Mouse (Mus musculus): ENCODE results near the gene Slc26a9. TPM values are rescaled to one million over a fixed set of nuclear protein-coding genes. Genes with fewer than 3 reads are reported as not detected.

Gene Slc26a9
- total and polyA plus RNA-seq, 2 experiments: under 0.01 TPM; not detected in 1

GRCm38 (mm10) chr1:131701391-131701790, 42.4 kb upstream of the Slc26a9 start:
- WGBS: 86% methylated on average over 5 of the region's 5 CpGs
- no peak for DNase-seq (ENCODE audit: extremely low read depth, low read depth, low spot score)
- Histone ChIP-seq H3K79me2 (ENCODE audit: control insufficient read depth, insufficient read depth, low read length) (no peaks in the 10 kb centered on the region), H3K4me3 (ENCODE audit: insufficient read depth, low read depth, low read length) (no peak overlapping the region), H3K4me1 (ENCODE audit: control insufficient read depth, insufficient read depth, low read length) (no peaks in the 10 kb centered on the region), H3K9ac (ENCODE audit: low read depth, low read length) (no peak overlapping the region), H3K27me3 (ENCODE audit: control insufficient read depth, insufficient read depth, low read length) (no peaks in the 10 kb centered on the region), H3K36me3 (ENCODE audit: control insufficient read depth, insufficient read depth, low read length) (no peaks in the 10 kb centered on the region), H3K27ac (replicated peaks; ENCODE audit: insufficient read depth, low read depth, low read length) (no peak overlapping the region)
- TF ChIP-seq CTCF (IDR thresholded peaks at IDR 0.05; ENCODE audit: low read depth, low read length) (0 out of 2 replicates have a peak, but pooled peaks have one; percentile 11), POLR2A (IDR thresholded peaks at IDR 0.05; ENCODE audit: extremely low read depth, insufficient read depth, low read length) (no peak)

GRCm38 (mm10) chr1:131702094-131702766, 41.6 kb upstream of the Slc26a9 start:
- DNase-seq (ENCODE audit: extremely low read depth, low read depth, low spot score): no peak
- Histone ChIP-seq H3K36me3 (ENCODE audit: control insufficient read depth, insufficient read depth, low read length) (no peaks in the 10 kb centered on the region), H3K27me3 (ENCODE audit: control insufficient read depth, insufficient read depth, low read length) (no peaks in the 10 kb centered on the region), H3K4me3 (ENCODE audit: insufficient read depth, low read depth, low read length) (no peak overlapping the region), H3K27ac (replicated peaks; ENCODE audit: insufficient read depth, low read depth, low read length) (no peak overlapping the region), H3K9ac (ENCODE audit: low read depth, low read length) (no peak overlapping the region), H3K4me1 (ENCODE audit: control insufficient read depth, insufficient read depth, low read length) (no peaks in the 10 kb centered on the region), H3K79me2 (ENCODE audit: control insufficient read depth, insufficient read depth, low read length) (no peaks in the 10 kb centered on the region)
- 60% methylated on average over 8 of the region's 8 CpGs for WGBS
- TF ChIP-seq CTCF (IDR thresholded peaks at IDR 0.05; ENCODE audit: low read depth, low read length) (no peak), POLR2A (IDR thresholded peaks at IDR 0.05; ENCODE audit: extremely low read depth, insufficient read depth, low read length) (no peak)

GRCm38 (mm10) chr1:131703482-131703881, 40.3 kb upstream of the Slc26a9 start:
- 87% methylated on average over 2 of the region's 2 CpGs for WGBS
- H3K27ac ChIP-seq (replicated peaks; ENCODE audit: insufficient read depth, low read depth, low read length): no peak overlapping the region
- H3K79me2 ChIP-seq (ENCODE audit: control insufficient read depth, insufficient read depth, low read length): no peaks in the 10 kb centered on the region
- TF ChIP-seq CTCF (IDR thresholded peaks at IDR 0.05; ENCODE audit: low read depth, low read length): no peak
- no peak for TF ChIP-seq POLR2A (IDR thresholded peaks at IDR 0.05; ENCODE audit: extremely low read depth, insufficient read depth, low read length)
- H3K4me1 ChIP-seq (ENCODE audit: control insufficient read depth, insufficient read depth, low read length): no peaks in the 10 kb centered on the region
- H3K4me3 ChIP-seq (ENCODE audit: insufficient read depth, low read depth, low read length): no peak overlapping the region
- H3K9ac ChIP-seq (ENCODE audit: low read depth, low read length): no peak overlapping the region
- no peaks in the 10 kb centered on the region for H3K36me3 ChIP-seq (ENCODE audit: control insufficient read depth, insufficient read depth, low read length)
- no peak for DNase-seq (ENCODE audit: extremely low read depth, low read depth, low spot score)
- no peaks in the 10 kb centered on the region for H3K27me3 ChIP-seq (ENCODE audit: control insufficient read depth, insufficient read depth, low read length)

- H3K79me2 ChIP-seq (ENCODE audit: control insufficient read depth, insufficient read depth, low read length): no peaks in the 10 kb centered on the region
- no peak overlapping the region for H3K9ac ChIP-seq (ENCODE audit: low read depth, low read length)
- H3K36me3 ChIP-seq (ENCODE audit: control insufficient read depth, insufficient read depth, low read length): no peaks in the 10 kb centered on the region
- TF ChIP-seq CTCF (IDR thresholded peaks at IDR 0.05; ENCODE audit: low read depth, low read length) (peak; percentile 91), POLR2A (IDR thresholded peaks at IDR 0.05; ENCODE audit: extremely low read depth, insufficient read depth, low read length) (no peak)
- H3K27ac ChIP-seq (replicated peaks; ENCODE audit: insufficient read depth, low read depth, low read length): no peak overlapping the region
- H3K4me1 ChIP-seq (ENCODE audit: control insufficient read depth, insufficient read depth, low read length): no peaks in the 10 kb centered on the region
- 18% methylated on average over 4 of the region's 4 CpGs for WGBS
- no peak overlapping the region for H3K4me3 ChIP-seq (ENCODE audit: insufficient read depth, low read depth, low read length)
- H3K27me3 ChIP-seq (ENCODE audit: control insufficient read depth, insufficient read depth, low read length): no peaks in the 10 kb centered on the region
- peak; percentile 34 for DNase-seq (ENCODE audit: extremely low read depth, low read depth, low spot score)
Measured at GRCm38 (mm10) chr1:131708338-131708737, 35.5 kb upstream of the Slc26a9 start.

- WGBS: 91% methylated on average over 10 of the region's 10 CpGs
- Histone ChIP-seq H3K4me3 (ENCODE audit: insufficient read depth, low read depth, low read length) (no peak overlapping the region), H3K27me3 (ENCODE audit: control insufficient read depth, insufficient read depth, low read length) (no peaks in the 10 kb centered on the region), H3K27ac (replicated peaks; ENCODE audit: insufficient read depth, low read depth, low read length) (no peak overlapping the region), H3K4me1 (ENCODE audit: control insufficient read depth, insufficient read depth, low read length) (no peaks in the 10 kb centered on the region), H3K9ac (ENCODE audit: low read depth, low read length) (no peak overlapping the region), H3K36me3 (ENCODE audit: control insufficient read depth, insufficient read depth, low read length) (no peaks in the 10 kb centered on the region), H3K79me2 (ENCODE audit: control insufficient read depth, insufficient read depth, low read length) (no peaks in the 10 kb centered on the region)
- TF ChIP-seq CTCF (IDR thresholded peaks at IDR 0.05; ENCODE audit: low read depth, low read length) (no peak), POLR2A (IDR thresholded peaks at IDR 0.05; ENCODE audit: extremely low read depth, insufficient read depth, low read length) (no peak)
- DNase-seq (ENCODE audit: extremely low read depth, low read depth, low spot score): no peak
Measured at GRCm38 (mm10) chr1:131711518-131711917, 32.3 kb upstream of the Slc26a9 start.

- TF ChIP-seq POLR2A (IDR thresholded peaks at IDR 0.05; ENCODE audit: extremely low read depth, insufficient read depth, low read length) (no peak), CTCF (IDR thresholded peaks at IDR 0.05; ENCODE audit: low read depth, low read length) (peak; percentile 48)
- DNase-seq (ENCODE audit: extremely low read depth, low read depth, low spot score): peak; percentile 54
Measured at GRCm38 (mm10) chr1:131712386-131712785, 31.4 kb upstream of the Slc26a9 start.

More at GRCm38 (mm10) chr1:131712386-131712785, 31.4 kb upstream of the Slc26a9 start:
- Histone ChIP-seq H3K27me3 (ENCODE audit: control insufficient read depth, insufficient read depth, low read length) (no peaks in the 10 kb centered on the region), H3K36me3 (ENCODE audit: control insufficient read depth, insufficient read depth, low read length) (no peaks in the 10 kb centered on the region), H3K4me1 (ENCODE audit: control insufficient read depth, insufficient read depth, low read length) (no peaks in the 10 kb centered on the region), H3K27ac (replicated peaks; ENCODE audit: insufficient read depth, low read depth, low read length) (no peak overlapping the region), H3K9ac (ENCODE audit: low read depth, low read length) (no peak overlapping the region), H3K4me3 (ENCODE audit: insufficient read depth, low read depth, low read length) (no peak overlapping the region), H3K79me2 (ENCODE audit: control insufficient read depth, insufficient read depth, low read length) (no peaks in the 10 kb centered on the region)
- WGBS: 55% methylated on average over 2 of the region's 2 CpGs
